Mouse (Mus musculus): ENCODE results near the gene Wasf2.
A peak's percentile ranks its signal among the peaks of the same experiment; 100 is the strongest.

The Wasf2 gene

GRCm38 (mm10) chr4:133209366-133209765 lies 79.1 kb downstream of the Wasf2 start:
- no peak for DNase-seq

GRCm38 (mm10) chr4:133210023-133210787 lies 79.9 kb downstream of the Wasf2 start:
- DNase-seq: no peak

- no peak for DNase-seq
Observed at GRCm38 (mm10) chr4:133210788-133211390, 80.6 kb downstream of the Wasf2 start.

GRCm38 (mm10) chr4:133211751-133212561 lies 81.7 kb downstream of the Wasf2 start, which contains the start of the genes Cd164l2 and Gpr3:
Gene Cd164l2, plus strand, starts transcription at chr4:133212131.
Gene Gpr3, minus strand, starts transcription at chr4:133212536.
- no peak for DNase-seq

- peak in 1 of 2 experiments; percentile 28 for DNase-seq
Observed at GRCm38 (mm10) chr4:133212562-133213267, 82.4 kb downstream of the Wasf2 start.

- no peak for DNase-seq
Observed at GRCm38 (mm10) chr4:133213268-133213590, 82.9 kb downstream of the Wasf2 start.

GRCm38 (mm10) chr4:133213661-133214060 lies 83.4 kb downstream of the Wasf2 start:
- no peak for DNase-seq

- peak in 1 of 2 experiments; percentile 27 for DNase-seq
Observed at GRCm38 (mm10) chr4:133217641-133218040, 87.3 kb downstream of the Wasf2 start.

GRCm38 (mm10) chr4:133218745-133219144 lies 88.4 kb downstream of the Wasf2 start:
- DNase-seq: no peak

- no peak for DNase-seq
Observed at GRCm38 (mm10) chr4:133220656-133221055, 90.4 kb downstream of the Wasf2 start.

- no peak for DNase-seq
Observed at GRCm38 (mm10) chr4:133221701-133222100, 91.4 kb downstream of the Wasf2 start.

- DNase-seq: no peak
Observed at GRCm38 (mm10) chr4:133223875-133224274, 93.6 kb downstream of the Wasf2 start.

- DNase-seq: no peak
Observed at GRCm38 (mm10) chr4:133226073-133226472, 95.8 kb downstream of the Wasf2 start.

- no peak for DNase-seq
Observed at GRCm38 (mm10) chr4:133227636-133228035, 97.3 kb downstream of the Wasf2 start.

GRCm38 (mm10) chr4:133229582-133229981 lies 99.3 kb downstream of the Wasf2 start:
- DNase-seq: no peak

GRCm38 (mm10) chr4:133233285-133233976 lies 103.1 kb downstream of the Wasf2 start:
- no peak for DNase-seq

GRCm38 (mm10) chr4:133234771-133235170 lies 104.5 kb downstream of the Wasf2 start:
- no peak for DNase-seq

- DNase-seq: no peak
Observed at GRCm38 (mm10) chr4:133235415-133235814, 105.1 kb downstream of the Wasf2 start.

GRCm38 (mm10) chr4:133237911-133238310 lies 107.6 kb downstream of the Wasf2 start:
- peak; percentile 43 to 57 for DNase-seq

- peak; percentile 40 to 53 for DNase-seq
Observed at GRCm38 (mm10) chr4:133240490-133240921, 110.2 kb downstream of the Wasf2 start, which contains the start of gene Map3k6. Gene Map3k6, plus strand, starts transcription at chr4:133240818.

- peak; percentile 78 to 83 for DNase-seq
Observed at GRCm38 (mm10) chr4:133240934-133241908, 110.9 kb downstream of the Wasf2 start.
